Comparison of ENCODE assay signal across 10 mouse cellular contexts in the genomic region with DNA sequence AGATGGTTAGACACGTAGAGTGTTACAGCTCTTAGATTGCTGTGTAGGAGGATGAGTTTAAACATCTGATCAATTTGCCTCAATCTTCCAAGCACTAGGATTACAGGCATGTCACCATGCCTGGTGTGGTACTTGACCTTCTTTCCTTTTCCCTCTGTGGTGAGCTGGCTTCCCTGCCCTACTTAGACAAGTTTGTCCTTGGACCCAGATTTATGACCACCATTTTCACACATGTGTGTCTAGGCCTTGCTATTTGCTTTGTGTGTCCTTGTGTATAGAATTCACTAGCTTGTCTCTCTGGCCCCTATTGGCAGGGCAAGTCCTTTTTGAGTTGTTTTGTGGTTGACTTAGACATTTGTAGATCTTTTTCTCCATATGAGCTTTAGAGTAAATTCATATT. TPM values are rescaled to one million over a fixed set of nuclear protein-coding genes. Genes with fewer than 3 reads are reported as not detected.
"Had no signal": no experiment of that assay in that cellular context is flagged by ENCODE, and none has a peak within 500 bp of the region (broad histone marks: within the 10 kb centered on the region; RNA-seq: fewer than 3 reads in every experiment).

No protein-coding gene starts in this region.

- DNase-seq: lung, adult 18-20 months; lung, embryonic 14.5 days; lung, postnatal 10 days; lung, postnatal 4 days; midbrain, embryonic 14.5 days; right cerebral cortex, postnatal 14 days; thymus, adult 2 months; thymus, postnatal 25 days; thymus, postnatal 4 days had no signal

RNA-seq across cellular contexts. Expression of a gene that starts 43.6 kb away (rescaled TPM):
- total RNA-seq: megakaryocyte-erythroid progenitor cell, adult 5-6 weeks had no signal
